In the genomic region with DNA sequence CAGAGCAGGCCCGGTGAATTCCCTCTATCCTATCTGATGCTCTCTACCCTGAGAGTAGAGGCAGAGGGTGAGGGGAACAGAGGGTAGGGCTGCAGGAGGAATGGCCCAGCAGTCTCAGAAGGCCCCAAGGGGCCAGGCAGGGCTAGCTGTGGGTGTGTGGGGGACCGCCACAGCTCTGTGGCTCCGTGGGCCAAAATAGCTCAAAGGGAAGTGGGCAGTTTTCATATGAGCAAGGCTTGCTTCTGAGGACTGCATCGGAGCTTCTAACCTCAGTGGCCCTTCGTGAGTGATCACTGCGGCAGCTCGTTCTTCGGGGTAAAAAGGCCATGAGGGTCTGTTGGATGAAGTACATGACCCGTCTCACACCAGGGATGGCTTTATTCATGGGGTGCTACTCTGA, we compare ENCODE assay signal across 19 mouse cellular contexts. TPM values are rescaled to one million over a fixed set of nuclear protein-coding genes. Genes with fewer than 3 reads are reported as not detected.
DNase-seq lines count a peak whose midpoint lies in the region; ATAC-seq lines count a peak whose summit lies in the region.
"Had no signal": no experiment of that assay in that cellular context is flagged by ENCODE, and none has a peak within 500 bp of the region (broad histone marks: within the 10 kb centered on the region; RNA-seq: fewer than 3 reads in every experiment).

No protein-coding gene starts in this region.

- 88% methylated on average over 9 of the region's 9 CpGs for WGBS in hindbrain, embryonic 12.5 days

- DNase-seq in layer of hippocampus, adult 9-11 months, result peak; percentile 69
- DNase-seq in layer of hippocampus, postnatal 14 days (ENCODE audit: low spot score in 2 of 2), result no peak
- peak; percentile 68 to 70 for DNase-seq in B cell, adult 2 months
- DNase-seq in natural killer cell, adult 2 months (ENCODE audit: low spot score in 2 of 2), result peak; percentile 63 to 72
- DNase-seq in heart, postnatal 25 days (ENCODE audit: low spot score), result no peak
- DNase-seq: cerebellum, adult 8-10 months; embryo, embryonic 11 days; layer of hippocampus, postnatal 36 days; midbrain, embryonic 14.5 days; right cerebral cortex, adult 18-20 months; thymus, postnatal 36 days had no signal

- H3K9me3 ChIP-seq in hindbrain, embryonic 12.5 days (replicated peaks), result no peaks in the 10 kb centered on the region
- H3K9me3 ChIP-seq: stomach, embryonic 15.5 days had no signal

- intact Hi-C loops in heart, postnatal 25 days (cut with DNase I), result no loop called here

- H3K4me3 ChIP-seq in hindbrain, embryonic 12.5 days, result no peak overlapping the region
- H3K4me3 ChIP-seq: stomach, embryonic 15.5 days had no signal

- H3K27me3 ChIP-seq in hindbrain, embryonic 12.5 days, result no peaks in the 10 kb centered on the region
- H3K27me3 ChIP-seq: Patski; stomach, embryonic 15.5 days had no signal

- no peak overlapping the region for H3K9ac ChIP-seq in hindbrain, embryonic 12.5 days
- H3K9ac ChIP-seq: stomach, embryonic 15.5 days had no signal

- H3K4me2 ChIP-seq in hindbrain, embryonic 12.5 days (replicated peaks), result no peak overlapping the region
- H3K4me2 ChIP-seq: stomach, embryonic 15.5 days had no signal

- peak; percentile 36 for ATAC-seq in common myeloid progenitor, adult 5-6 weeks (replicated peaks; ENCODE audit: low read depth, poor library complexity, severe bottlenecking)
- ATAC-seq in frontal cortex, adult (ENCODE audit: low TSS enrichment), result no peak
- ATAC-seq in hindbrain, embryonic 12.5 days (ENCODE audit: low FRiP score), result no peak
- ATAC-seq: hindbrain, postnatal 0 days; Patski had no signal

- peaks cover 11% of the 10 kb centered on the region for H3K4me1 ChIP-seq in hindbrain, embryonic 12.5 days
- H3K4me1 ChIP-seq: stomach, embryonic 15.5 days had no signal

- H3K27ac ChIP-seq in hindbrain, embryonic 12.5 days, result no peak overlapping the region
- H3K27ac ChIP-seq: hindbrain, postnatal 0 days; stomach, embryonic 15.5 days had no signal

- H3K36me3 ChIP-seq in hindbrain, embryonic 12.5 days, result peaks cover 19% of the 10 kb centered on the region

RNA-seq across cellular contexts. Expression of a gene that starts 1.1 kb away (rescaled TPM):
- 1 to 10 TPM; 1.4 to 2.8 TPM for total RNA-seq in layer of hippocampus, postnatal 14 days (2021)
- total RNA-seq in common myeloid progenitor, adult 5-6 weeks (2017), result 50.2 and 65.4 TPM in 2 replicates
- polyA plus RNA-seq in hindbrain, embryonic 12.5 days (2016; fragmentation: Nextera tagmentation; extraction: Ambion mirVana), result 3.4 and 5.2 TPM in 2 replicates
- 1 to 10 TPM; 1.7 to 2.0 TPM for total RNA-seq in heart, postnatal 25 days (2021)

RNA-seq across cellular contexts. Expression of a gene that starts 25.6 kb away (rescaled TPM):
- 100 to 1,000 TPM; 286 to 291 TPM for total RNA-seq in layer of hippocampus, postnatal 14 days (2021)
- total RNA-seq in common myeloid progenitor, adult 5-6 weeks (2017), result 214 and 235 TPM in 2 replicates
- polyA plus RNA-seq in hindbrain, embryonic 12.5 days (2016; fragmentation: Nextera tagmentation; extraction: Ambion mirVana), result 397 and 418 TPM in 2 replicates
- total RNA-seq in heart, postnatal 25 days (2021), result 100 to 1,000 TPM; 135 to 146 TPM

RNA-seq across cellular contexts. Expression of a gene that starts 32.6 kb away (rescaled TPM):
- 10 to 100 TPM; 54.9 to 57.7 TPM for total RNA-seq in layer of hippocampus, postnatal 14 days (2021)
- 159 and 183 TPM in 2 replicates for total RNA-seq in common myeloid progenitor, adult 5-6 weeks (2017)
- 226 and 228 TPM in 2 replicates for polyA plus RNA-seq in hindbrain, embryonic 12.5 days (2016; fragmentation: Nextera tagmentation; extraction: Ambion mirVana)
- 10 to 100 TPM; 24.8 TPM for total RNA-seq in heart, postnatal 25 days (2021)

RNA-seq across cellular contexts. Expression of a gene that starts 53.8 kb away (rescaled TPM):
- 1 to 10 TPM; 6.3 to 7.2 TPM for total RNA-seq in layer of hippocampus, postnatal 14 days (2021)
- total RNA-seq in common myeloid progenitor, adult 5-6 weeks (2017), result not detected in 2 replicates
- polyA plus RNA-seq in hindbrain, embryonic 12.5 days (2016; fragmentation: Nextera tagmentation; extraction: Ambion mirVana), result 0.18 and 0.23 TPM in 2 replicates
- total RNA-seq in heart, postnatal 25 days (2021), result not detected
- total RNA-seq: hindbrain, postnatal 0 days had no signal
- polyA plus RNA-seq: heart, embryonic 16.5 days; neural tube, embryonic 14.5 days had no signal

Comparison
In these comparisons a context has a peak if more than half of its experiments do, and no peak if none do; other contexts are left out.
1. DNase-seq: peak in layer of hippocampus, adult 9-11 months (single experiment), B cell, adult 2 months (2 of 2) and natural killer cell, adult 2 months (2 of 2); none in layer of hippocampus, postnatal 14 days (0 of 2) and heart, postnatal 25 days (single experiment).
2. RNA of a gene that starts 1.1 kb away (total RNA-seq): 50.2 to 65.4 TPM in common myeloid progenitor, adult 5-6 weeks; 1.4 to 2.8 TPM in layer of hippocampus, postnatal 14 days and 1.7 to 2.0 TPM in heart, postnatal 25 days; every median in the first group is over 10 times any median in the second.